Mouse (Mus musculus) intestine, embryonic 14.5 days (tissue): ENCODE results near the gene Xrn2. TPM values are rescaled to one million over a fixed set of nuclear protein-coding genes. Genes with fewer than 3 reads are reported as not detected.

ENCODE experiments used
- ATAC-seq: fragments of 200-750 bp; cut with Nextera tagmentation; replicated peaks from 2 replicates; pipeline ENCODE4 v1.8.0; 2017; ENCODE audit warnings: low read depth, moderate number of reproducible peaks, moderate TSS enrichment, moderate library complexity; ENCODE audit not compliant: low FRiP score, low TSS enrichment
- DNase-seq: peaks from one replicate; pipeline ENCODE4 v3.0.0-alpha.2; 2018; ENCODE audit warnings: low spot score
- H3K27ac ChIP-seq: fragments of 300-500 bp; sonication (generic); 2 replicates; pipeline ENCODE4 v1.5.1; 2014; ENCODE audit warnings: low read depth, mild to moderate bottlenecking, control low read depth
- H3K27me3 ChIP-seq: fragments of 300-500 bp; sonication (generic); replicated peaks from 2 replicates; pipeline ENCODE4 v1.6.1; 2014; ENCODE audit warnings: low read length, control low read depth; ENCODE audit not compliant: control insufficient read depth, insufficient read depth
- H3K36me3 ChIP-seq: fragments of 300-500 bp; sonication (generic); 2 replicates; pipeline ENCODE4 v1.6.1; 2014; ENCODE audit warnings: low read length, control low read depth; ENCODE audit not compliant: control insufficient read depth, insufficient read depth
- H3K4me1 ChIP-seq: fragments of 300-500 bp; sonication (generic); replicated peaks from 2 replicates; pipeline ENCODE4 v1.6.1; 2014; ENCODE audit warnings: low read length, control low read depth, mixed read lengths; ENCODE audit not compliant: control insufficient read depth, insufficient read depth
- H3K4me2 ChIP-seq: fragments of 300-500 bp; sonication (generic); 2 replicates; pipeline ENCODE4 v1.6.1; 2014; ENCODE audit warnings: low read length
- H3K4me3 ChIP-seq: fragments of 300-500 bp; sonication (generic); 2 replicates; pipeline ENCODE4 v1.5.1; 2014; ENCODE audit warnings: low read depth, low read length, control low read depth, mixed read lengths
- H3K9ac ChIP-seq: fragments of 300-500 bp; sonication (generic); 2 replicates; pipeline ENCODE4 v1.6.1; 2014; ENCODE audit warnings: mild to moderate bottlenecking, low read length
- H3K9me3 ChIP-seq: fragments of 300-500 bp; sonication (generic); 2 replicates; pipeline ENCODE4 v1.6.1; 2016; ENCODE audit warnings: low read length, control low read depth; ENCODE audit not compliant: control insufficient read depth
- WGBS: fragments of 180-500 bp; shearing (Covaris S2); extraction: QIAGEN DNeasy Blood & Tissue Kit; methylation state at CpG from one replicate; pipeline ENCODE4 v1.1.7; 2014; 5-methylcytosine and 5-hydroxymethylcytosine counted together
- polyA plus RNA-seq: library from polyadenylated mRNA; unstranded; fragments of >200 nt; fragmentation: Nextera tagmentation; extraction: Ambion mirVana; gene quantifications from 2 replicates; pipeline ENCODE4 v1.2.1, GENCODE M21; 2014

The Xrn2 gene
- 96.2 and 108 TPM in 2 replicates for polyA plus RNA-seq

- Histone ChIP-seq H3K4me2 (peak within 1 kb of the TSS; percentile 86), H3K9me3 (no peaks in the 10 kb centered on the region), H3K4me3 (peak within 1 kb of the TSS; percentile 94), H3K36me3 (no peaks in the 10 kb centered on the region), H3K27ac (peak within 1 kb of the TSS; percentile 99), H3K9ac (peak within 1 kb of the TSS; percentile 95), H3K4me1 (peaks cover 8% of the 10 kb centered on the region; the same call in 1 of the 2 replicates), H3K27me3 (no peaks in the 10 kb centered on the region)
- ATAC-seq (peak; percentile 96), DNase-seq (peak; percentile 98)
- WGBS = under 1% methylated on average over 37 of the region's 37 CpGs
These were observed at the start of gene Xrn2 for GRCm38 (mm10) chr2:147012623-147013184. Xrn2 (plus strand) TSS chr2:147012996.

DNA sequence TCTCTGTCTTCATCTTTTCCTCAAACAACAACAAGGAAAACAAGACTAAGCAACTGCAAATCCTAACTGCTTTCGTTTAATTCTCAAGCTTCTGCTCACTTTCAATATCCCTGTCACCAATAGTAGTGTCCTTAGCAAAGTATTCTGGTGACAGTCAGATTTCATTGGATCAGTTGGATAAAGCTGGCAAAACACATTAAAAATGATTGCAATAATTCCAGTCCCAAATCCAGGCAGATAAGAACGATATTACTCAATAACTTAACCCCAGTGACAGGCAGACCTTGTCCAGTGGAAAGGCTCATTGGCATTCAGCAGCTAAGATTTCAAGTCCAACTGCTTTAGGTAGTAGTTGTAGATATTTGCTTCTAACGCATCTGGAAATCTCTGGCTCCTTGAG lies 37.8 kb upstream of the Xrn2 start:
- DNase-seq (no peak), ATAC-seq (no peak)
- no peaks in the 10 kb centered on the region for H3K36me3 ChIP-seq
- no peak overlapping the region for H3K4me3 ChIP-seq
- 76% methylated on average over 3 of the region's 3 CpGs for WGBS
- H3K4me1 ChIP-seq = no peaks in the 10 kb centered on the region
- H3K27ac ChIP-seq = no peak overlapping the region
- no peaks in the 10 kb centered on the region for H3K9me3 ChIP-seq
- no peaks in the 10 kb centered on the region for H3K27me3 ChIP-seq
- no peak overlapping the region for H3K4me2 ChIP-seq
- H3K9ac ChIP-seq = no peak overlapping the region

DNA sequence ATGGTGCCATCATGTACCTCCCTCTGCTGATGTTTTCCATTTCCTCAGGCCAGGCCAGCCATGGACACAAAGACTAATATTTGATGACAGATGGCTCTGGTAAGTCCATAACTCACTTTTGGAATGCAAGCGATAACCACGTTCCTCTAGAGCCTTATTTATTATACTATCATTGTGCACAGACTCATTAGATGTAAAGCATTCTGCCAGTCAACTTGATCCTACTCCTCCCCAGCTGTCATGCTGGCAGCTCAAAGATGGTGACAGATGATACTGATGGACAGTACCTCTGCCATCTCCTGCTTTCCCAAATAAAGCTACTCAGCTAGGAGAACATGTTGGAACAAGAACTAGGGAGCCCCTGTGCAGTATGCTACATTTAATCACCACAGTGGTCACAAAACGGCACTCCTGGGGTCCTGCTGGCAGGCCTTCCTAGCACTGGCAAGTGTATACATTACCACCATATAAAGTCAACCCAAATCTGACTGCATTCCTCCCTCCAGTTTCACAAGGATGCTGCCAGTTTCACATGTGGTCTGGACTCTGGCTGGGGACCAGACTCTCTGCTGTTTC lies 37.3 kb upstream of the Xrn2 start:
- no peaks in the 10 kb centered on the region for H3K36me3 ChIP-seq
- H3K4me3 ChIP-seq = no peak overlapping the region
- H3K9me3 ChIP-seq = no peaks in the 10 kb centered on the region
- H3K4me2 ChIP-seq = no peak overlapping the region
- H3K4me1 ChIP-seq = no peaks in the 10 kb centered on the region
- H3K27ac ChIP-seq = no peak overlapping the region
- no peak for ATAC-seq
- H3K9ac ChIP-seq = no peak overlapping the region
- DNase-seq = no peak
- WGBS = 45% methylated on average over 3 of the region's 3 CpGs
- no peaks in the 10 kb centered on the region for H3K27me3 ChIP-seq

- 85% methylated on average over 2 of the region's 2 CpGs for WGBS
- ATAC-seq = no peak
These were observed 30.0 kb upstream of the Xrn2 start for GRCm38 (mm10) chr2:146982786-146983185.

DNA sequence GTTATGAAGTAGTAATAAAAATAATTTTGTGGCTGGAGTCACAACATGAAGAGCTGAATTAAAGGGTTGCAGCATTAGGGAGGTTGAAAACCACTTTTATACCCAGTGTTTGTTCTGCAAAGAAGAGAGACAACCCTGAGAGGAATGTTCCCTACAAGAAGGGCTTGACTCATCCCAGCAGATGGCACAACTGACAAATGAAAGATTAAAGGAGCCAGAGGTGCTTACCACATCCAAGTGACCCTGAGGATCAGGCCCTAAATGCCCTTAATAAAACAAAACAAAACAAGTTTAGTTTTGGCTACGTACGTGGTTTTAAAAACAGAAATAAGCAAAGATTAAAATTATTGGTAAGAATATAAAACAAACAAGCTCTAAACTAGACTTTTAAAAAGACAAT lies 28.0 kb upstream of the Xrn2 start:
- ATAC-seq = no peak
- no peaks in the 10 kb centered on the region for H3K27me3 ChIP-seq
- 82% methylated on average over 2 of the region's 2 CpGs for WGBS
- H3K36me3 ChIP-seq = no peaks in the 10 kb centered on the region
- H3K4me3 ChIP-seq = no peak overlapping the region
- no peak overlapping the region for H3K27ac ChIP-seq
- DNase-seq = no peak
- H3K9ac ChIP-seq = no peak overlapping the region
- H3K4me1 ChIP-seq = no peaks in the 10 kb centered on the region
- no peaks in the 10 kb centered on the region for H3K9me3 ChIP-seq
- no peak overlapping the region for H3K4me2 ChIP-seq

More at GRCm38 (mm10) chr2:146982786-146983185, 30.0 kb upstream of the Xrn2 start:
- Histone ChIP-seq H3K4me3 (no peak overlapping the region), H3K9ac (no peak overlapping the region), H3K27ac (no peak overlapping the region), H3K9me3 (no peaks in the 10 kb centered on the region), H3K36me3 (no peaks in the 10 kb centered on the region), H3K27me3 (no peaks in the 10 kb centered on the region), H3K4me1 (no peaks in the 10 kb centered on the region), H3K4me2 (no peak overlapping the region)
- no peak for DNase-seq

DNA sequence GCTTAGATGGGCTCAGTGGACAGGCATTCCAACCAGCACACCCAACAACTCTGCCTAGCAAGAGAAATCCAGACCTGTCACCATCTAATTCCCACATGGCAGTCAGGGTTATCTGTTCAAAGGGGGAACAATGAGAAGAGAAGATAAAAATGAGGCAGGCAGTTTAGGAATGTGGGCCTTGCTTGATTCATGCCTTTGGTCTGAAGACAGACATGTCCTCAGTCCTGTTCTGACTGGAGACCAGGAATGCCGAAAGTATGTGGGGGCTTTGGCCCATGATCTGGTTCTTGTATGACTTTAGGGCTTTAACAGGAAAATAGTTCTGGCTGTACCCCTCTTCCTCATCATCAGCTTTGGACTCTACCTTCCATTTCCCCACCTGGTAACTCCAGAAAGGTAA lies 27.0 kb upstream of the Xrn2 start:
- no peak overlapping the region for H3K4me2 ChIP-seq
- H3K27ac ChIP-seq = no peak overlapping the region
- H3K36me3 ChIP-seq = no peaks in the 10 kb centered on the region
- no peaks in the 10 kb centered on the region for H3K9me3 ChIP-seq
- H3K4me3 ChIP-seq = no peak overlapping the region
- WGBS = 77% methylated on average over 1 of the region's 1 CpGs
- ATAC-seq (no peak), DNase-seq (no peak)
- H3K9ac ChIP-seq = no peak overlapping the region
- no peaks in the 10 kb centered on the region for H3K4me1 ChIP-seq
- H3K27me3 ChIP-seq = no peaks in the 10 kb centered on the region

DNA sequence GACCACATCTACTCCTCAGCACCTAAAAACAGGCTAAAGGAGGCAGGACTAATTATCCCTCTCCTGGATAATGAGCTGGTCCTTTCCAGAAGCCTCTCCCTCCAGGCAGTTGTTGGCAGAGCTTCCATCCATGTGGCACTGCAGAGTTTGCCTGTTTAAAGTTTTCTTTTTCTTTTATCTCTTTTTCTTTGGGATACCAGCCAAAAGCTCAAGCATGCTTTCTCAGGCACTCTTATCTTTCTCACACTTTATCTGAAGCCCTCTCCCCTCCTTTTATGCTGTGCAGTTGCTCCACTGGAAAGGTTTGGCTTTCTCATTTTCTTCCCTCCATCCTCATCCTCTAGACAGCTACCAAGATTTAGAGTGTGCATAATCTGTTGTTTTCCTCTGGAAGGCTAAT lies 26.4 kb upstream of the Xrn2 start:
- H3K4me3 ChIP-seq = no peak overlapping the region
- no peak overlapping the region for H3K9ac ChIP-seq
- ATAC-seq = no peak
- no peaks in the 10 kb centered on the region for H3K4me1 ChIP-seq
- no peaks in the 10 kb centered on the region for H3K36me3 ChIP-seq
- no peaks in the 10 kb centered on the region for H3K9me3 ChIP-seq
- no peak overlapping the region for H3K4me2 ChIP-seq
- H3K27me3 ChIP-seq = no peaks in the 10 kb centered on the region
- no peak for DNase-seq
- H3K27ac ChIP-seq = no peak overlapping the region

- H3K27me3 ChIP-seq = no peaks in the 10 kb centered on the region
- no peaks in the 10 kb centered on the region for H3K36me3 ChIP-seq
- no peak overlapping the region for H3K9ac ChIP-seq
- H3K4me3 ChIP-seq = no peak overlapping the region
- no peak for DNase-seq
- H3K27ac ChIP-seq = no peak overlapping the region
- no peak overlapping the region for H3K4me2 ChIP-seq
- H3K9me3 ChIP-seq = no peaks in the 10 kb centered on the region
- ATAC-seq = no peak
- 79% methylated on average over 2 of the region's 2 CpGs for WGBS
- 0 out of 2 replicates have a peak, but pooled peaks cover 8% of the 10 kb centered on the region for H3K4me1 ChIP-seq
These were observed 5.5 kb upstream of the Xrn2 start for GRCm38 (mm10) chr2:147007265-147007664.

DNA sequence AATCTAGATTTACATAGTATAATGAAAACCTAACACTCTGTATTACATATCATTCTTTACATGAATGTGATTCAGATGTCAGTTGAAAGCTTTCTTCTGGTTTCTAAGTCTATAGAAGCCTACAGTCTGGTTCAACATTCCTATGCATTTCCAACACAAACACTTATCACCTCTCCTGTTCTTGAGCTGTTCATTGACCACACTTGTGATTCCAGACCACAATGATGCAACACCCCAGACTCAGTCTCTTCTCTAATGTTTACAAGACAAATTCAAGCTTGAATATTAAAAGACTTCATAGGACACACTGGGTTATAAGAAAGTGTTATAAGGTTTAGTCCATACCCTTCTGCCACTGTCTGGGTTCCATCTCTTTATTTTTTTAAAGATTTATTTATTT lies 3.7 kb upstream of the Xrn2 start:
- no peak overlapping the region for H3K4me3 ChIP-seq
- H3K4me2 ChIP-seq = no peak overlapping the region
- H3K9me3 ChIP-seq = no peaks in the 10 kb centered on the region
- no peak overlapping the region for H3K9ac ChIP-seq
- H3K36me3 ChIP-seq = no peaks in the 10 kb centered on the region
- H3K4me1 ChIP-seq = 0 out of 2 replicates have a peak, but pooled peaks cover 8% of the 10 kb centered on the region
- H3K27me3 ChIP-seq = no peaks in the 10 kb centered on the region
- DNase-seq (no peak), ATAC-seq (no peak)
- H3K27ac ChIP-seq = no peak overlapping the region
